Mouse (Mus musculus): ENCODE measurements around the gene Erich4.
"Not testable (repeated sequence)": the region's sequence is repeated elsewhere in the genome, so short reads cannot be mapped to it uniquely, and the experiment has no call there.

The Erich4 gene

DNA sequence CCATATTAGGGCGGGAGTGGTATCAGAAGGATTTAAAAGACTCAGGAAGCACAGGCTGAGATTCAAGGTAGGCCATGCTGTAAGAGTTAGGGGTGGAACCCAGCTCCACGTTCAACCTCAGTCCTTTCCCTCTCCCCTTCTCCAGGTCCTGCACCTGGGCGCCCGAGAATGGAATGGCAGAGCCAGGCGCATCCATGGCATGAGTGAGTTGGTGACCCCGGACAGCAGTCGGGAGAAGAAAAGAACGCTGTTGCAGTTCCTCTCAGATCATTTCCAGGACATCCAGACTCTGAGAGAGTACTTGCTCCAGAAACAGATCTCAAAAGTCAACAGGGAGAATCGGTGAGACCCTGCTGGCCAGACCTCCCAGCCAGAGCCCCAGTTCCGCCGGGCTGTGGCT is 5.1 kb upstream of the Erich4 start:
- DNase-seq = peak; percentile 4

DNA sequence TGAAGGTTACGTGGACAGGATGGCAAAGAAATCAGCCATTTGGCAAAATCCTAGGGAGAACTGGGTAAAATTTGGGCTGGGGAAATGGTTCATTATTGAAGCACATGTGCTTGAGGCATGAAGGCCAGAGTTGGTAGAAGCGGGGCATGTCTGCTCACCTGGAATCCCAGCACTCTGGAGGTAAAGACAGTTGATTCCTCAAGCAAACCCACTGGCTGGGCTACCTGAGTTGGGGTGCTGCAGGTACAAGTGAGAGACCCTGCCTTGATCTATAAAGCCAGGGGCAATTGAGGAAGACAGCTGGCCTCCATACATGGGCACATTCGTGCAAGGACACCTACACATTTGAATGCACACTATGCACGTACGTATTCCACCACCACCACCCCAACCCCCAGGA is 4.4 kb upstream of the Erich4 start:
- peak; percentile 2 for DNase-seq

DNA sequence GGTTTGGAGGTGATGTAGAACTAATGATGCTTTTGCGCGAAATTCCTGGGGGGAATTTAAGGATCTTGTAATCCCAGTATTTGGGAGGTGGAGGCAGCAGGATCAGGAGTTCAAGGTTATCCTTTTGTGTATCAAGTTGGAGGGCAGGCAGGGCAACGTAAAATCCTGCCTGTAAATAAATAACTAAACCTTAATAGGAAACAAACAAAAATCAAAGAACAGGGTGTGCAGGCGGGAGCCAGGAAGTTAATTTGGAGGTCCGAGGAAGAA is 4.0 kb upstream of the Erich4 start:
- no peak for DNase-seq

DNA sequence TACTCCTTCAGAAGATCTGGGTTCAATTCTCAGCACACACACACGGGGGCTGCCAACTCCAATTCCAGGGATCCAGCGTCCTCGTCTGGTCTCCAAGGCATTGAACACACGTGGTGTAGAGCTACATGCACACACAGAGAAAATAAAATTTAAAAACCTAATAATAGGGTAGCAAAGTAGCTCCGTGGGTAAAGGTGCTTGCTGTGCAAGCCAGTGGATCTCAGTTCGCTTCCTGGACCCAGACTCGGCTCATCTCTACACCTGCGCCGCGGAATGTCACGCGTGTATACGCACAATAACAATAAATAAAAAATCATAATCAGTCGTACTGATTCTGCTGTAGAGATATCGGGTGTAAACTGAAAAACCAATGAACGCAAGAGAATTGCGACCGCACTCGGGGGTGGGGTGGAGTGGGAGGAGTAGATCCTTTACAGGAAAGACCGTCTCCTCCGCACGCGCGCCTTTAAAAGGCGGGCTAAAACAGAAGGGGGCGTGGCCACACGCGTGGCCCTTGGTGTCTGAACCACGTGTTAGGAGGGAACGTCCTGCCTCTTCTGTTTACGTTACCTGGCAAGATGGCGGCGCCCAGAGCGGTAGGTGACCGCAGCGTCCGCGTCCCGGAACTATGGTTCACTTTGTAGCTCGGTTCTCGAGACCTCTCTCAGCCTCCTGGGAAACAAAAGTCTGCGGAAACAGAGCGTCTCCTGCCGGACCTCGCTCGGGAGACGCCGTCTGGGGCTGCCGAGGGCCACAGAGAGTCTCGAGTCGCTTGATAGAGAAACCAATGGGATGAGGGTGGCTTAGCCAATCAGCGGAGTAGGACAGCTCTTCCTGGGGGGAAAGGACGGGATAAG is 3.4 kb upstream of the Erich4 start, which contains the start of gene Dmac2:
Gene Dmac2, plus strand, starts transcription at position 550 of the 857 bp plus-strand sequence.
- DNase-seq = peak; percentile 96

DNA sequence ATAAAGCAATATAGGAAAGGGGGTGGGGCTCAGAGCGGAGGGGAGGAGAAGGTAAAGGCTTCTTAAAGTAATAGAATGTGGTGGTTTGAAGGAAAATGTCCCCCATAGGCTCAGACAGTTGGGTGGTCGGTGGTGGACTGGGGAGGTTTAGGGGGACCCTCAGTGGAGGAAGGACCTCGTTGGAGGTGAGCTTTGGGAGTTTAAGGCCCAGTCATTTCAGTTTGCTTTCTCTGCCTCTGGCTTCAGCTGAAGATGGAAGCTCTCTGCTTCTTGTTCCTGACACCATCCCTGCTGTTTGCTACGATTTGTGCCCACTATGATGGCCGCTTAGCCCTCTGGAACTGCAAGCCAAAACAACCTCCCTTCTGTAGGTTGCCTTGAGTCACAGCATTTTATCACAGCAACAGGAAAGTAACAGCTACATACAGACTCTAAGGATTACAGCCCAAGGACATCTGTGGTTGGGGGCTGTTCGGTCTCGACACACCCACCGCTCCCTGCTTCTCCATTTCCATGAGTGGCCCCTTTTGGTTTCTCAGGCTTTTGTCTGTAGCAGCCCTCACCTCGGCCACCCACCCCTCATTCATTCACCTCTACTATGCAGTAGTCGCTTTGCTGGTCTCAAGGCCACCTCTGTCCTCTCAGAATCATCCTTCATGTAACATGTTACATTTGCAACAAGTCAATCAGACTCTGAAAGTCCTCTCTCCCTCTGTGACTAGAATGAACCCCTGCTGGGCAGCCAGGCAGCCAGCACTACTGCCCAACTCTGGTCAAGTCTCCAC is 1.9 kb upstream of the Erich4 start:
- peak; percentile 2 for DNase-seq

DNA sequence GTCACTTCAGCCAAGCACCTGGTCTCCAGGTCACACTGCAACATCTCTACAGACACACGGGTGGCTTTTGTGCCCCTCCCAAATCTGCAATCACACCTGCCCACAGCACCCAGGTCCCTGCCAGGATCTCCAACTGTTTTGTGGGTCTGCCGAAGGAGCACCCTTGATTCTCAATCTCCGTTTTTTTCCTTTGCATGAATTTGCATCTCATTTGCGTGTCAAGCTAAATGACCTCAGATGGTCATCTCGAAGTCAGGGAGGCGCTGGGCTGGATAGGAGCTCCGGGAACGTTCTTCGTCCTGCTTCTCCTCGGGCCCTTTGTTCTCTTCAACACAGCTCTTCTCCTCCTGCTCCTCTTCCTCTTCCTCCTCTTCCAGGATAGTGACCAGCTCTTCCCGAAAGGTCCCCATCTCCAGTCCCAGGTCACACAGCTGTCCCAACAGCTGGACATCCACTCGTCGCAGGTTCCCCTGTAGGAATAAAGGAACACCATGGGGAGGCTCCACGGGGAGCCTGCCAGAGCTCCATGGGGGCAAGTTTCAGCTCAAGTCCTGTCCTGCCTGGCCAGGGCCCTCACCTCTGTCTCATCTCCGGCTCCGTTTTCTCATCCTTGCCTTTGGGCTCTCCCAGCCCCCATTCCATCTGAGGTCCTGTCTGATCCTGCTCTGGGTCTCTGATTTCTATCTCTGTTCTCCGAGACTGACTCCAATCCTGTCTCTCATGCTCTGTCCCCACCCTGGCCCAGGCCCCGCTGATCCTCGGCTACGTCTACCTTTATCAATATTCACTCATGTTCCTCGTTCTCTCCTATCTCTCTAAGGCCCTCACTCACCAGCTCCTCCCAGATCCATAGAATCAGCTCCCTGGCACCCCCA is 624 bp downstream of the Erich4 start:
- no peak for DNase-seq

DNA sequence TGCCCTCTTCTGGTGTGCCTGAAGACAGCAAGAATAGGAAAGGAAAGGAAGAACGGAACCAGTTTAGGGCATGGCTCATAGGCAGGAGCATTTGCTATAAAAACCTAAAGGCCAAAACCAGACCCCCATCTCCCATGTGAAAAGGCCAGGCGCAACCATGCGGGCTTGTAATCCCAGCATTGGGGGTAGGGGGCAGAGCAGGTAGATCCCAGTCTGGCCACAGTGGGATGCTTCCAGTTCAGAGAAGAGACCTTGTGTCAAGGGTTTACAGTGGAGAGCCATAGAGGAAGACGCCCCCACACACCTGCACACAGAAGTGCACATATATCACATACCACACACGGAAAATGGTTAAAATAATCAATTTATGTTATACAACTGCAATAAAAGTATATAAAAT is 1.6 kb downstream of the Erich4 start:
- no peak for DNase-seq

DNA sequence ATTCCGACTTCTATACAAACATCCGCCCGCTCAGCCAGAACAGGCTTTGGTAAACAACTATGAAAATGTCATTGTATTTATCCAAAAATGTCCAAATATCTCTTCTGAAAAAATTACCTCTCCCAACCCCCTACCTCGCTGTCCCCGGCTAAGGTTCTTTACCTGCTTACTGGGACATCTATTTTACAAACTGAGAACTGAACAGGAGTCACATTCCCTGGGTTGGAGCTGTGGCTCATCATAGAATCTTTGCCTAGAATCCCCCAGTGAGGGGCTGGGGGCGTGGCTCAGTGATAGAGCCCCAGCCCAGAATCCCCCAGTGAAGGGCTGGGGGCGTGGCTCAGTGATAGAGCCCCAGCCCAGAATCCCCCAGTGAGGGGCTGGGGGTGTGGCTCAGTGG is 4.2 kb downstream of the Erich4 start:
- no peak for DNase-seq

DNA sequence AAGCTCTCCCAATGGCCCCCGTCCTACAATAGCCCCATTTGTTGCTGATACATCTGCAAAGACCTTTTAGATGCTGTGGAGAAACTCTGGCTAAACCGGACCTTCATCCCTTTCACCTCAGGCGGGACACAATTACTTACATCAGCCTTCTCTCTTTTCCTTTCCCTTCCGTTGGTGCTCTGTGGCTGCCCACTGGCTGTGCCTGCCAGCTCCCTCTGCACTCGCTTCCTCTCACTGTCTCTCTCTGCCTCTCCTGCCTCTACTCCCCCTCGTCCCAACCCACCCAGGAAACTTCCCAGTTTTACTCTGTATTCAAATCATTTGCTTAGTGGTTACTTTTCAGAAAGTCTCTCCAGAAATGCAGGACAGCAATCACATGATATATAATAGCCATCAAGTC is 5.6 kb downstream of the Erich4 start:
- no peak for DNase-seq

DNA sequence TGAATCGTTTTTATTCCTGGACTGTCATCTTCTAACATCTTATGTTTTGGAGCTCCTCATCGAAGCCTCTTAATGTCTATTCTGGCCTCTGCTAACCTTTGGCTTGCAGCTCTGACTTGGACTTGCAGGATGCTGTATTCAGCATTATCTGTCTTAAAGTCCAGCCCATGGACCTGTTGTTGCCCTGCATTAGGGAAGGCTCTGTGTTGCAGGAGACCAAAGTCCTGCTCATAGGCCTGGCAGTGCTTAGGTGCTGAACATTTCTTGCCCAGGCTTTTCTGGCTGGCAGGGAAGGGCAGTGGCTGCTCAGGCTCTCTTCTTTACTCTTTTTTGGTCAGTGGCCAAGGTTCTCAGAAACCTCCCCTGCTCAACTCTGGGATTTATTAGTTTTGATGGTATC is 8.5 kb downstream of the Erich4 start:
- DNase-seq = peak; percentile 65

DNA sequence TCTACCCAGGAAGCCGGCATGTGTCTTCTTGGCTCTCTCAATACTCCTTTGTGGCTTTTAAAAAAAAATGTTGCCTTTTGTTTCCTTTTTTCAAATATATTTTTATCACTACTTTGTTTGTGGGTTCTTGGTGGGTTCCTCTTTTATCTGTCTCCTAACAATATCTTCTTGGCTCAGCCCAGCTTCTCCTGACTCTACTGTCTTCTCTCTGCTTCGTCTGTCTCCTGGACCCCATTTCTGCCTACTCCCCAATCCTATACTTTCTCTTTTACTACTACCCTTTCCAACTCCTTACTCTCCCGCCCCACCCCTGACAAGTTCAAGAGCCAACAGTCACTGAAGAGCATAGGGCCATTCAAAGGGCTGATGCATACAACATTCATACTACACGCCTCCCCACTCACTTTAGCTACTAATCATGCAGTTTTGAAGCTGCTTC is 9.0 kb downstream of the Erich4 start:
- DNase-seq = no peak

DNA sequence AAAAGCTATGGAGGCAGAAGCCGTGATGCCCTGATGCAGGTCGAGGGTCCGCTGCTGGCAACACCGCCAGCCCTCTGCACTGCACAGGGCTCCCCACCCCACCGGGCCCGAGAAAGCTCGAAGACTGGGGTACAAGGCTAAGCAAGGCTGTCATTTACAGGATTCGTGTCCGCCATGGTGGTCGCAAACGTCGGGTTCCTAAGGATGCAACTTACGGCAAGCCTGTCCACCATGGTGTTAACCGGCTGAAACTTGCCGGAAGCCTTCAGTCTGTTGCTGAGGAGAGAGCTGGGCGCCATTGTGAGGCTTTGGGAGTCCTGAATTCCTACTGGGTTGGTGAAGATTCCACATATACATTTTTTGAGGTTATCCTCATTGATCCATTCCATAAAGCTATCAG is 14.3 kb downstream of the Erich4 start:
- no peak for DNase-seq

DNA sequence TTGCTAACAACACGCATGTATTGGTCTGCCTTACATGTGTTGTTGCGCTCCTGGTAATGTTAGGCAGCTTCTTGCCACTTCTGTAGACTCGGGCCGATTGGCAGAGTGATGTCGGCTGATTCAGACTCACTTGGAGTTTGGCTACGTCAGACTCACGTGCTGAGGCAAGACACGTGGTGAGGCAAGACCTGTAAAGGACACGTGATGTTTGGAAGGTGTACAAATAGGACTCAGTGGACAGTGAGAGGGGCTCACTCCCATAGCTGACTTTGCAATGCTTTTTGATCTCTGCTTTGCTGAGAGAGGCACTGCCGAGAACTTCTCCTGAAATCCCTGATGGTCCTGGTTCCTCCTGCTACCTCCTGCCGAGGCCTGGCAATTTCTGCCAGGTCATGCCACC is 15.0 kb downstream of the Erich4 start:
- no peak for DNase-seq

DNA sequence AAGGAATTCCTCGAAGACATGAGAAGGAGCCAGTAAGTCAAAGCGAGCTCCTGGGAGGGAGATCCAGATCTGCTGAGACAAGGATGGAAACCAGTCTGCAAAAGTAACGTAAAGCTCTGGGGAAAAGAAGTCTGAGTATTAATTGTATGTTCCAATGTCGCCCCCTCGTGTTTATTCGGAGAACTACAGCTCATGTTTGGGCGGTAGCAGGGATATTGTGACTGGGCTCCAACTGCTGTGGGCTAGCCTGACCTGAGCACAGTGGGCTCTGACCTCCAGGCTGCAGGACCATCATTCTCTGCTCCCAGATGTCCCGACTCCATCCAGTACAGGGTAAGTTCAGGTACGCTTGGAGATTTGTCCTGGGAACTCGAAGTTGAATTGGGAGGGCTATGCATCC is 16.0 kb downstream of the Erich4 start:
- peak; percentile 83 for DNase-seq

DNA sequence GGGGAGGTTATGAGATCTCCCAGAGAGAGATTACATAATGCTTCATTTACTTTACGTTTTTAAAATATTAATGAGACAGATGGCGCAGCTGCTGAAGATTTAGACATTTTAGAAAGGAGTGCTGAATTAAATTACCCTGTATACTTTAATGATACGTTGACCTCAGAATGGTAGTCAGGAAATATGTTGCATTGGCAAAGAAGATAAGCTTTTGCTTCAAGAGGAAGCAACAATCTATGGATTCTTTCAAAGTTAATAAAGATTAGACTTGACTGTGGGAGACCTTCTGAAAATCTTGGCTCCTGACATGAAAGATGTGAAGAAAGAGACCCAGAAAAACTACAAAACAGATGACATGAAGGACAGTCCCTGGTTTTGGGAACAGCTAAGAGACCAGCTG is 21.8 kb downstream of the Erich4 start:
- no peak for DNase-seq

DNA sequence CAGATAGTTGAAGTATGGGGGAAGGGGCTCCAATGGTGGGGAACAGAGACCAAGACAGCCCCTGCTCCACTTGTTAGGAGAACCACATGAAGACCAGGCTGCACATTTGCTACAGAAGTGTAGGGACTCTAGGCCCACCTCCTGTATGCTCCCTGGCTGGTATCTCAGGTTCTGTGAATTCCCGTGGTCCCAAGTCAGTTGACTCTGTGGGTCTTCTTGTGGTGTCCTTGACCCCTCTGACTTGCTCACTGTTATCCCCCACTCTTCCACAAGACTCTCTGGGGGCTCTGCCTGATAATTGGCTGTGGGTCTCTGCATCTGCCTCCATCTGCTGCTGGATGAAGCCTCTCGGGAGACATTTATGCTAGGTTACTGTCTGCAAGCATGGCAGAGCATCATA is 24.5 kb downstream of the Erich4 start:
- DNase-seq = no peak

DNA sequence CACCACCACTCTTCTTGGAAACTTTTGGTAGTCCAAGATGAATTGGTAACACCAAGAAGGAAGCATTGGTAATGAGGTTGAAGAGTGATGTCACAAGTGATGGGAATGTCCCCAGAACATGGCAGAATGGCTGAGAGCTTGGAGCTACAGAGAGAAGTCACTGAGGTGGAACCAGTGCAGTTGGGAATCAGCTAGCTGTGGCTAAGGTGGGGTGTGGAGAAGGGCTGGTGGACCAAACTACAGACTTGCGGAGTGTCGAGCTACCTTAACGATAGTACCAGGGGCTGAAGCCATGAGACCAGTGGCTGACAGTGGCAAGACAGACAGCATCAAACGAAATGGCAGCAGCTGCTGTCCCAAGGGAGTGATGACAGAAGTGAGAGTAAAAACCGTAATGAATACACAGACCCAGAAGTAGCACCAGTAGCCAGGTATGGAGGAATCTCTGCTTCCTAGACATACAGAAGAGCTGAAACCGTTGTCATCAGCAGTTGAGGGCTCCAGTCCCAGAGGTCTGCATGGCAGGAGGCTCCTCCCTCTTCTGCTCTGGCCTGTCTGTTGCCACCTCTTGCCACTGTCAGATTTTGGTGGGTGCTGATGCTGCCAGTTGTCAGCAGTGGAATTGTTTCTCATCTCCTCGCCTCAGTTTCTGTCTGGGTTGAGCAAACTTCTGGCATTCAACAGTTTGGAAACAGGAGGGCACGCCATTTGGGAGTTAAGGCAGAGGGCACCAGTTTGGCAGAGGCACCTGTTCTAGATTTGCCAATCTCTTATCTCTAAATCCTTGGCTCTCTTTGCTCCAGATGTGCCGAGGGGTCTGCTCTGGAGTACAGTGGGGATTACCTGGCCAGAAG is 30.1 kb downstream of the Erich4 start:
- no peak for DNase-seq

DNA sequence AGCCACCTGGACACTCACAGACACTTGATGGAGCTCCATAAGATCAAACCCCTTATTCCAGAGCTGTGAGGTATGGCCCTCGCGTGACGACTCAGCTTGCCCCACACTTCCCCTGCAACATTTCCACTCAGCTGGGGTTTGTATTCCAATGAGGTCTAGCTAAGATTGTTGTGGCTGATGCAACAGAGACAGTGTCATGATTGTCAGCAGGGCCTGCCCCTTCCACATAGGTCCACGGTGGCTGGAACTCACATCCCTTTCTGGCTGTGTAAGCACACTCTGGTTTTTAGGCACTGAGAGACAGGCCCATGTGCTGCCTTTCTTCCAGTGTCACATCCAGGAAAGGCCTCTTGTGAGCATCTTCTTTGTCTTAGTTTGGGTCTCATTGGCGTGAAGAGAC is 31.0 kb downstream of the Erich4 start:
- DNase-seq = no peak

DNA sequence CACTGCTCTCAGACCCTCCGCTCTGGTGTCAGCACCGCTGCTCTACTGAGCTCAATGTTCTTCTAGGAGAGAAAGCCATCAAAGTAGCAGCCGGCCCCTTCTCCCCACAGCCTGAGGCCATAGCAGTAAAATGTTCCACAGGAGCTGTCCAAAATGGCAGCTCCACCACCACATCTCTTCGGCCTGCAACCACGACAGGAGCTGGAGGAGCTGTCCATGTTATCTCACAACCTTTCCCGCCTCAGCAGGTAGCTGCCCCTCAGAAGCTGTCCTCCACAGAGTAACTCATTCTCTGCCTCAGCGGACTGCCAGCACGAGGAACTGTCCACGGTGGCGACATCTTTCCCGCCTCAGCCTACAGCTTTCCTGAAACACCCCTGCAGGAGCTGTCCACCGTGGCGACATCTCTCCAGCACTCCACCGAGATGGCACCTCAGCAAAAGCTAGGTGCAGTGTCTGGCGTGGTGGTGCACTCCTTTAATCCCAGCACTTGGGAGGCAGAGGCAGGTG is 33.3 kb downstream of the Erich4 start:
- no peak for DNase-seq

DNA sequence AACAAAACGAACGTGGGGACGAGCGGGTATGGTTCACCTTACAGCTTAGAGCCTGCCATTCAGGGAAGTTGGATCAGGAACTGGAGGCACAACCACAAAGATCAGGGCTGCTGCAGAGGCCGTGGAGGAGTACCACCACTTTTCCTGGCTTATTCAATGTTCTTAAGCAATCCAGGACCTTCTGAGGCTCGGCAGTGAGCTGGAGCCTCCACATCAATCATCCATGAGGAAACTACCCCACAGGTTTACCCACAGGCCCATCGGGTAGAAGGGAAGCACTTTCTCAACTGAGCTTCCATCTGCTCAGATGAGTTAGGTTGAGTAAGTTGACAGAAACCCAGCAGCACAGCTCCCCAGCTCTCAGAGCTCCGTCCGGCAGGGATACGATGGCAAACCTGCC is 36.3 kb downstream of the Erich4 start:
- DNase-seq = no peak

DNA sequence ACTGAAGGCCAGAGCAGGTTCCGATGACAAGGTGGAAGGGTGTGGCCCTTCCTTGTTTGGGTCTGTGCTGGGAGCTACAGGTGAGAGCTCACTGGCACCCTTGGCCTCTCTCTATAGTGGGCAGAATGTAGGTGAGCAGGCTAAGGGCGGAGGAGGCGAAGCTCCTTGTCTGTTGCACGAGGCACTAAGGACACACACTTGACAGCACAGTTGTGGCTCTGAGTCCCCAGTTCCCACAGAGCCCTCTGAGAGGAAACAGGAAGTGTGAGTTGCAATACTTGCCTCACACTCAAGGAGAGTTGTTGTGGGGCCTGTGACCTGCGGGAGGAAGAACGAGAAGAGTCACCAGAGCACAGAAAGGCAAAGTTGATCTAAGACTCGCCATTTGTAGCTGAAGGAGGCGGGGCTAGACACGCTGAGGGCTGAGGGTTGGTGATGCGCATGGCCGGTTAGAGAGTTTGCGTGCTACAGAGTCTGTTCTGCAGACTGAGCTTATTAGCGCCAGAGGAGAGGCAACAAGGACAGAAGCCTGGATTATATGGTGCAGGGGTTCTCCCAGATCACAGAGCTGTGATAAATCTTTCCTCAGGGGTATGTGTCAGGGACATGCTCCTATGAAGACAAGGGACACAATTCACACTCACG is 38.8 kb downstream of the Erich4 start:
- DNase-seq = not testable (repeated sequence)

DNA sequence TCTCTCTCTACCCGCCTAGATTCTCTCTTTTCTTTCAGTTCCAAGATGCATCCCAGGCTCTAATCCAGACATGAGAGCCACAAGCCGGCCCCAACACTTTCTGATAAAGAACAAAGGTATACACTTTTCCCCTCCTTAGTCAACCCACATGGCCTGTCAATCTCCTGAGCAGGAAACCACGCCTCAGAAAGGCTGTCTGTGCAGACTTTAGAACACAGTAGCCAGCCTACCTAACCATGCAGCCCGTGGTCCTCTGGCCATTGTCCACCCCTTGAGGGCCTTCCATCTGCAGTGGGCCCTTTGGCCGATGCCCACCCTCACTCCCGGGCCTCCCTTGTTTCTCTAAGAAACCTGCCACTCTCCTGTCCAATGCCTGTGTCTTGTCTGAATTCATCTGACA is 39.4 kb downstream of the Erich4 start:
- DNase-seq = not testable (repeated sequence)
